Mouse (Mus musculus): ENCODE measurements at regions not wholly inside any gene's neighbourhood (a gene's known extent, or its start where the extent isn't known, plus 50 kb on each side); places are given as distances from the start of the nearest gene placed in this dataset.
"Not testable (repeated sequence)": the region's sequence is repeated elsewhere in the genome, so short reads cannot be mapped to it uniquely, and the experiment has no call there.

- no peak for DNase-seq
Observed at GRCm38 (mm10) chr10:7390239-7391091, 83.0 kb downstream of the Ulbp1 start.

- DNase-seq, result not testable (repeated sequence)
Observed at GRCm38 (mm10) chr10:7358791-7359190, 114.6 kb downstream of the Ulbp1 start.

- DNase-seq, result not testable (repeated sequence)
Observed at GRCm38 (mm10) chr10:7344290-7344689, 129.1 kb downstream of the Ulbp1 start.

GRCm38 (mm10) chr10:7343736-7344135 is 129.7 kb downstream of the Ulbp1 start:
- not testable (repeated sequence) for DNase-seq

- peak; percentile 15 for DNase-seq
Observed at GRCm38 (mm10) chr10:7333077-7333747, 121.2 kb upstream of the Cnksr3 start.

- no peak for DNase-seq
Observed at GRCm38 (mm10) chr10:7328262-7328661, 116.2 kb upstream of the Cnksr3 start.

- not testable (repeated sequence) for DNase-seq
Observed at GRCm38 (mm10) chr10:7327046-7327445, 115.0 kb upstream of the Cnksr3 start.

- no peak for DNase-seq
Observed at GRCm38 (mm10) chr10:7325074-7325473, 113.0 kb upstream of the Cnksr3 start.

- no peak for DNase-seq
Observed at GRCm38 (mm10) chr10:7323258-7323657, 111.2 kb upstream of the Cnksr3 start.

- no peak for DNase-seq
Observed at GRCm38 (mm10) chr10:7309927-7310326, 97.9 kb upstream of the Cnksr3 start.

- DNase-seq, result not testable (repeated sequence)
Observed at GRCm38 (mm10) chr10:7305881-7306280, 93.8 kb upstream of the Cnksr3 start.

- no peak for DNase-seq
Observed at GRCm38 (mm10) chr10:7298377-7298776, 86.3 kb upstream of the Cnksr3 start.

GRCm38 (mm10) chr10:7295921-7296320 is 83.9 kb upstream of the Cnksr3 start:
- no peak for DNase-seq

- no peak for DNase-seq
Observed at GRCm38 (mm10) chr10:7293203-7293602, 81.2 kb upstream of the Cnksr3 start.

- peak; percentile 20 for DNase-seq
Observed at GRCm38 (mm10) chr10:7289773-7290411, 77.9 kb upstream of the Cnksr3 start.

GRCm38 (mm10) chr10:7285112-7285905 is 73.3 kb upstream of the Cnksr3 start:
- DNase-seq, result no peak

- DNase-seq, result no peak
Observed at GRCm38 (mm10) chr10:7280429-7280828, 68.4 kb upstream of the Cnksr3 start.

GRCm38 (mm10) chr10:7278820-7279219 is 66.8 kb upstream of the Cnksr3 start:
- DNase-seq, result no peak

GRCm38 (mm10) chr10:7275357-7275756 is 63.3 kb upstream of the Cnksr3 start:
- DNase-seq, result no peak

- DNase-seq, result no peak
Observed at GRCm38 (mm10) chr10:7274422-7274821, 62.4 kb upstream of the Cnksr3 start.

- no peak for DNase-seq
Observed at GRCm38 (mm10) chr10:7271156-7271555, 59.1 kb upstream of the Cnksr3 start.

- no peak for DNase-seq
Observed at GRCm38 (mm10) chr10:7268386-7269033, 56.5 kb upstream of the Cnksr3 start.

Measured in gastrocnemius, postnatal 25 days (tissue).